Mouse (Mus musculus): ENCODE measurements around the gene Gm21170. TPM values are rescaled to one million over a fixed set of nuclear protein-coding genes. Genes with fewer than 3 reads are reported as not detected.

Gm21170 gene
- polyA plus RNA-seq (2012; rRNA removed): not detected in 2 replicates

DNA sequence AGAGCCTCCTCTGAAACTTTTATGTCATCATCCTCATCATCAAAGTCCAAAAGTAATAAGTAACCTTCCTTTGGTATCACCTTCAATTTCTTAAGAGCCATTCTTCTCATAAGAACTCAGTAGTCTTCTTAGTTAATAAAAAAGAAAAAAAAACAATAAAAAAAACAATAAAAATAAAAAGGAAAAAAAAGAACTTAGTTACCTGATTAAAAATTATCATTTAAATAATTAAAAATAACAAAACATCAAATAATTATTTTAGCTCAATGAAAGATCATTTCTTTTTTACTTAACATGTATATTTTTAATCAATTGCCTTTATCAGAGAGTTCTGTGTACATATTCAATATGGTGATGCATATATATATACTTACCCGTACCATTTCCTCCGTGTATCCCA, at the start of gene Gm21170:
Gene Gm21170 (minus strand): TSS at position 101 of the 400 bp plus-strand sequence.

Other genes starting within 250 kb of the Gm21170 start
- not detected in 2 replicates for gene Gm21256, start 240.1 kb downstream of the Gm21170 start, polyA plus RNA-seq (2012; rRNA removed)

Data from ovary, adult 2 months (tissue).